Mouse (Mus musculus): ENCODE data around the gene Tex22.

GRCm38 (mm10) chr12:113056089-113056488 lies 18.2 kb upstream of the Tex22 start:
- TF ChIP-seq POLR2A (IDR thresholded peaks at IDR 0.05; ENCODE audit: insufficient read depth, low read length) (no peak), EP300 (IDR thresholded peaks at IDR 0.05; ENCODE audit: insufficient read depth, low read depth, low read length) (no peak)
